Mouse (Mus musculus) CD4-positive helper T cell, adult 2 months (primary cell): ENCODE results near the gene Rnf5.
A peak's percentile ranks its signal among the peaks of the same experiment; 100 is the strongest.

Source experiments
- DNase-seq: peaks from one replicate; pipeline ENCODE4 v3.0.0-alpha.2; 2012; ENCODE audit warnings: low read depth, missing footprints, low spot score

The Rnf5 gene

GRCm38 (mm10) chr17:34585877-34586771 is 17.4 kb downstream of the Rnf5 start:
- DNase-seq: peak; percentile 13

GRCm38 (mm10) chr17:34585121-34585520 is 18.4 kb downstream of the Rnf5 start:
- no peak for DNase-seq

GRCm38 (mm10) chr17:34583819-34584218 is 19.7 kb downstream of the Rnf5 start:
- DNase-seq: no peak

- DNase-seq: no peak
Measured at GRCm38 (mm10) chr17:34583397-34583796, 20.1 kb downstream of the Rnf5 start.

- no peak for DNase-seq
Measured at GRCm38 (mm10) chr17:34582528-34582927, 21.0 kb downstream of the Rnf5 start.

- DNase-seq: no peak
Measured at GRCm38 (mm10) chr17:34578070-34578469, 25.4 kb downstream of the Rnf5 start.

- no peak for DNase-seq
Measured at GRCm38 (mm10) chr17:34576577-34576976, 26.9 kb downstream of the Rnf5 start.

- DNase-seq: no peak
Measured at GRCm38 (mm10) chr17:34572361-34572760, 31.1 kb downstream of the Rnf5 start.

- peak; percentile 44 for DNase-seq
Measured at GRCm38 (mm10) chr17:34571875-34572274, 31.6 kb downstream of the Rnf5 start.

GRCm38 (mm10) chr17:34569919-34570318 is 33.6 kb downstream of the Rnf5 start:
- DNase-seq: no peak

- DNase-seq: no peak
Measured at GRCm38 (mm10) chr17:34568421-34568820, 35.1 kb downstream of the Rnf5 start.

- no peak for DNase-seq
Measured at GRCm38 (mm10) chr17:34567311-34567710, 36.2 kb downstream of the Rnf5 start.

GRCm38 (mm10) chr17:34564796-34565195 is 38.7 kb downstream of the Rnf5 start:
- DNase-seq: no peak

- no peak for DNase-seq
Measured at GRCm38 (mm10) chr17:34564003-34564421, 39.5 kb downstream of the Rnf5 start, which contains the start of gene Notch4. Gene Notch4, plus strand, starts transcription at chr17:34564268.

GRCm38 (mm10) chr17:34563354-34563753 is 40.1 kb downstream of the Rnf5 start:
- no peak for DNase-seq

GRCm38 (mm10) chr17:34562595-34562994 is 40.9 kb downstream of the Rnf5 start:
- DNase-seq: no peak

GRCm38 (mm10) chr17:34561200-34561599 is 42.3 kb downstream of the Rnf5 start:
- no peak for DNase-seq

- no peak for DNase-seq
Measured at GRCm38 (mm10) chr17:34560438-34560837, 43.1 kb downstream of the Rnf5 start.

- peak; percentile 41 for DNase-seq
Measured at GRCm38 (mm10) chr17:34559895-34560294, 43.6 kb downstream of the Rnf5 start.

- no peak for DNase-seq
Measured at GRCm38 (mm10) chr17:34559116-34559515, 44.4 kb downstream of the Rnf5 start.

- DNase-seq: no peak
Measured at GRCm38 (mm10) chr17:34557411-34557810, 46.1 kb downstream of the Rnf5 start.

- DNase-seq: no peak
Measured at GRCm38 (mm10) chr17:34556406-34556805, 47.1 kb downstream of the Rnf5 start.

- DNase-seq: peak; percentile 70
Measured at GRCm38 (mm10) chr17:34555483-34555882, 48.0 kb downstream of the Rnf5 start.
